Mouse (Mus musculus) forebrain, embryonic 16.5 days (tissue): ENCODE data around the gene Lck. TPM values are rescaled to one million over a fixed set of nuclear protein-coding genes. Genes with fewer than 3 reads are reported as not detected.

Experiments
- microRNA-seq: library from miRNA; unstranded; fragments of <30 nt; microRNA quantifications from one replicate; pipeline ENCODE4, GENCODE M21; 2017
- polyA plus RNA-seq: library from polyadenylated mRNA; unstranded; fragments of >200 nt; fragmentation: Nextera tagmentation; extraction: Ambion mirVana; gene quantifications from 2 replicates; pipeline ENCODE4 v1.2.1, GENCODE M21; 2015

The Lck gene
- polyA plus RNA-seq, 1 experiment from 2014 or later: 11.1 TPM

Small RNAs within 50 kb of the gene (microRNA-seq; reads per million reads assigned to microRNA genes)
- not detected for gene Mir8119

Other genes starting within 250 kb of the Lck start
- 388 and 437 TPM in 2 replicates for gene Rbbp4, start 238.3 kb downstream of the Lck start, polyA plus RNA-seq
- 25.8 and 26.0 TPM in 2 replicates for gene Zbtb8os, start 237.9 kb downstream of the Lck start, polyA plus RNA-seq
- 17.8 and 18.6 TPM in 2 replicates for gene Zbtb8a, start 195.5 kb downstream of the Lck start, polyA plus RNA-seq
- gene Zbtb8b, start 132.8 kb downstream of the Lck start, polyA plus RNA-seq: 7.4 and 9.9 TPM in 2 replicates
- gene Bsdc1, start 112.1 kb downstream of the Lck start, polyA plus RNA-seq: 43.7 and 46.8 TPM in 2 replicates
- 0.51 and 0.76 TPM in 2 replicates for gene Tssk3, start 82.6 kb downstream of the Lck start, polyA plus RNA-seq
- 0.39 TPM in 1 of 2 replicates, not detected in the other for gene Fam229a, start 82.5 kb downstream of the Lck start, polyA plus RNA-seq
- gene Marcksl1, start 60.1 kb downstream of the Lck start, polyA plus RNA-seq: 1,850 and 1,955 TPM in 2 replicates
- gene Hdac1, start 30.9 kb downstream of the Lck start, polyA plus RNA-seq: 113 and 116 TPM in 2 replicates
- 0.24 and 0.27 TPM in 2 replicates for gene Fam167b, start 4.9 kb upstream of the Lck start, polyA plus RNA-seq
- gene Eif3i, start 27.0 kb upstream of the Lck start, polyA plus RNA-seq: 216 and 220 TPM in 2 replicates
- 139 and 164 TPM in 2 replicates for gene Tmem234, start 27.0 kb upstream of the Lck start, polyA plus RNA-seq
- gene Dcdc2b, start 40.6 kb upstream of the Lck start, polyA plus RNA-seq: 2.6 and 4.0 TPM in 2 replicates
- gene Iqcc, start 45.5 kb upstream of the Lck start, polyA plus RNA-seq: 30.7 and 37.0 TPM in 2 replicates
- 109 and 133 TPM in 2 replicates for gene Ccdc28b, start 50.3 kb upstream of the Lck start, polyA plus RNA-seq
- gene Txlna, start 67.4 kb upstream of the Lck start, polyA plus RNA-seq: 68.1 and 72.8 TPM in 2 replicates
- 16.4 and 17.9 TPM in 2 replicates for gene Kpna6, start 99.1 kb upstream of the Lck start, polyA plus RNA-seq
- gene Tmem39b, start 123.2 kb upstream of the Lck start, polyA plus RNA-seq: 16.1 and 25.0 TPM in 2 replicates
- gene Khdrbs1, start 168.7 kb upstream of the Lck start, polyA plus RNA-seq: 160 and 179 TPM in 2 replicates
- 278 and 316 TPM in 2 replicates for gene Ptp4a2, start 237.6 kb upstream of the Lck start, polyA plus RNA-seq